Mouse (Mus musculus) spleen, postnatal 36 days (tissue): ENCODE measurements at regions not wholly inside any gene's neighbourhood (a gene's known extent, or its start where the extent isn't known, plus 50 kb on each side); places are given as distances from the start of the nearest gene placed in this dataset.

Experiments
- DNase-seq, 2 experiments: peaks; one replicate each; pipeline ENCODE4 v3.0.0; 2022; ENCODE audit warnings: low spot score in 2 of 2, mixed read lengths in 1 of 2

DNA sequence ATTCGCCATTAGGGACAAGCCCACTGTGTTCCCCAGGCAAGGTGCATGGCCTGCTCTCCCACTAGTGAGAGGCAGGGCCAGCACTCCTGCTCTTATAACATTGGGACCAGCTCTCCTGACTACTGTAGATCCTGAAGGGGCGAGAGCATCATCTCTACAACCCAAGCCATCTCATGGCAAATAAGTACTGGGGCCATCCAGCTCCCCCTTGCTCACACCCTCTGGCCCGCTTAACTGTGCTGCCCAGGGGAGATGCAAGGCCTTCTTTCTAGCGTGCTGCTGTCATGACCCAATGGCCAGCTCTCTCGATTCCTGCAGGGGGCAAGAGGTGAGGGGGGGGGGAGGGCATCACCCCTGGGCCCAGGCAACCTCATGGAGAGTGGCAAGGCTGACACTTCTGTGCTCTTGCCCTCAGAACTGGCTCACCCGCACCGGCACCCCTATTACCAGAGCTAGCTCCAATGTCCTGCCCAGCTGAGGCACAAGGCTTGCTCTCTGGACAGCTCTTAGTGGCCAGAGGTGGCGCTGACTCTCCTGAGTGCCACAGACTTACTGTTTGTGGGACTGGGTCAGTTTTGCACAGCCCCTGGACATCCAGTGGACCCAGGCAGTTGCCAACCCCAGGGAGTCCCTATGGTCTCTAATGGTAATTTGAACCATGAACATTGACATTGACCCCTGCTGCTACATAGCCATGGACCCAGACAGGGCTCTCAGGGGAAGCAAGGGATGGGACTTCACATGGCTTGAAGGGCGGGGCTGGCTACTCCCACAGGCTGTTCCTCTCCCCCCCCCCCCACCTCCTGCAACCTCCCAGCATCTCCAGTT is 448.2 kb downstream of the Tdrd3 start:
- no peak for DNase-seq

- no peak for DNase-seq
Observed at GRCm38 (mm10) chr14:87865216-87866202, 449.1 kb downstream of the Tdrd3 start.

DNA sequence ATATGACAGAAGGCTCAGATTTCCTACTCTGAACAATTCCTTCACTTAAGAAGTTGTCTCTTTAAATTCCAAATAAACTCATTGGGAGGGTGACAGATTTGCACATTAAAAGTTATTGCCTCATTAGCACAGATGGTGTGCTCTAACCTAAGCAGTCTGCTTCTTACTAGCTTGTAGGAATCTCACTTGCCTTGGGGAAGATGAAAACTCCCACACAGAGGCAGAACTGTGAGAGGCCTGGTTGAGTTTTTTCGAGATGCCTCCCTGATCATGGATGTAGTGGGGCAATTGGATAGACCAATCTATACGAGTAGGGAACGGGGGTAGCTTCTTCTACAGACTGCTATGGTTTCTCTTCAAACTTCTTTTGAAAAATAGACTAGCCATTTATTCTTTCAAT is 485.3 kb downstream of the Tdrd3 start:
- DNase-seq, result no peak

DNA sequence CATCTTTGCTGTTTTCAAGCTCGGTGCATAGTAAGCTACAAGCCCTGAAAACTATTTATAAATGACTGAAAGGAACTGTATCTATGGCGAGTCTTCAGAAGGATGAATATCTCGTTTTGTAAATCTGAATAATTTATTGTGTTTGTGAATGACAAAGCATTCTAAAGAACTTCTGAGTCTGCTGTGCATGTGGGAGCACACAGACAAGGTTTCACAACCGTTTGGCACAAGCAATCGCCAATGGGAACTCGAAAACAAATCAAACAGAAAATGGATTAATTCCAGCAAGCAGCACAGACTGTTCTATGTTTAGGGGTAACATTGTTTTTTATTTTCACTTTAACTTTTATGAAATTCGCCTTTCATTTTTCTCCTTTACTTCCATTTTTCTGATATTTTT is 486.0 kb downstream of the Tdrd3 start:
- no peak for DNase-seq
